Mouse (Mus musculus) bone marrow macrophage, adult 2 months (primary cell): ENCODE results near the gene Bsdc1.

ENCODE experiments used
- CTCF ChIP-seq: IDR thresholded peaks from 2 replicates; pipeline ENCODE4 v1.5.1; 2012; ENCODE audit warnings: low read depth, mild to moderate bottlenecking, low read length, moderate library complexity
- POLR2A ChIP-seq: IDR thresholded peaks from 2 replicates; pipeline ENCODE4 v1.6.1; 2012; ENCODE audit warnings: mild to moderate bottlenecking, low read depth, low read length, borderline replicate concordance

GRCm38 (mm10) chr4:129440340-129441063 is 20.9 kb upstream of the Bsdc1 start, which contains the start of gene Zbtb8b:
- TF ChIP-seq CTCF (no peak), POLR2A (no peak)
